Mouse (Mus musculus) right cerebral cortex, postnatal 14 days (tissue): Measurements from ENCODE around the gene Scube3.

Experiments
- DNase-seq: peaks from one replicate; pipeline ENCODE4 v3.0.0; 2022

Scube3 gene

DNA sequence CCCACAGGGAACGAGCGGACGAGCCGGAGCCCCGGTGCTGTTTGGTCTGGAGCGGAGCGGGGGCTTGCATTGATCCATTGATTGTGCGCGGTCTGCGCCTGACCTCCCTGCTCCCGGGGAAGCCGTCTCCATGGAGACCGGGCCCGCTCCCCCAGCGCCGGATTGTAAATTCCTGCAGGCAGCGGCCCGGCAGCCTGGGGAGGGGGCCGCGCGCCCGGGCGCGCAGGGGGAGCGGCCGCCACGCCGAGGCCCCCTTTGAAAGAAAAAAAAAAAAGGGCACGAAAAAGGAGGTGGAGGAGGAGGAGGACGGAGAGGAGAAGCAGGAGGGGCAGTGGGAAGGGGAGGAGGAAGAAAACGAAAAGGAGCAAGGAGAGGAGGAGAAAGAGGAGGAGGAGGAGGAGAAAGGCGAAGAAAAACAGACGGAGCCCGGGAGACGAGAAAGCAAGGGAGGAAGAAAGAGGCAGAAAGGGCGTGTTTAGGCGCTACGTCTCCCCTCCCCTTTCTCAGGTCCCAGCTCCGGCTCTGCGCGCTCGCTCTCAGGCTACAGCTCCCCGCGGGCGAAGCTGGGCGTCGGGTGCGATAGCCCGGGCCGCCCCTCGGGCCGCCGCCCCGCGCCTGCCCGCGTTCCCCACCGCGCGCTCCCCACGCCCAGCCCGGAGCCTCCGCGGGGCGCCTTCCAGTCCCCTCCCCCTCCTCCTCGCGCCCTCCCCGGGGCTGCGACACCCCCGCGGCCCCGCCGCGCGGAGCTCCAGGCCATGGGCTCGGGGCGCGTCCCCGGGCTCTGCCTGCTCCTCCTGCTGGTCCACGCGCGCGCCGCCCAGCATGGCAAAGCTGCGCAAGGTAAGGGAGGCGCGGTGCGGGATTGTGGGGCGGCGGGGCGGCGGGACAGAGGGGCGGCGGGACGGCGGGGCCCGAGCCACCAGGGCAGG is at the start of gene Scube3:
TSS of gene Scube3 (plus strand) at position 371 of the 929 bp plus-strand sequence.
- DNase-seq = no peak

DNA sequence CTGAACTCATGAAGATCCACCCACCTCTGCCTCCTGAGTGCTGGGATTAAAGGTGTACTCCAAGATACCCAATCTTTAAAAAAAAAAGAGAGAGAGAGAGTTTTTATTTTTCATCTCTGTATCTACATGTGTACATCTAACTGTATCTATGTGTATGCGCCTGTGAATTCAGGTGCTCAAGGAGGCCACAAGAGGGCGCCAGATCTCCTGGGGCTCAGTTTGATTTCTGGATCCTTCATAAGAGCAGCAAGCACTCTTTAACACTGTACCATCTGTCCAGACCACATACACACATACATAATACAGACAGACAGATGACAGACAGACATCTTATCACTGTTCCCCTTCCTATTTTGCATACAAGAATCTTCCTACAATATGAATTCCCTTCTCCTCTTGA is 49.6 kb upstream of the Scube3 start:
- no peak for DNase-seq

DNA sequence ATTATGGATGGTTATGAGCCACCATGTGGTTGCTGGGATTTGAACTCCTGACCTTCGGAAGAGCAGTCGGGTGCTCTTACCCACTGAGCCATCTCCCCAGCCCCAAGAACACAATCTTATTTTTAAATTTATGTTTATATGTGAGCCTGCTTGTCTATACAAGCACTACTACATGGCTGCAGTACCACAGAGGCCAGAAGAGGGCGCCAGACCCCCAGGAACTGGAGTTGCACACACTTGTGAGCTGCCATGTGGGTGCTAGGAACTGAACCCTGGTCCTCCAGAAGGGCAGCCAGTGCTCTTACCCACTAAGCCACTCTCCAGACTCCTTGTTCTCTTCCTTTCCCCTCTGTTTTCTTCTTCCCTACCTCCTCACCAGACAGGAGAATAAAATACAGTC is 48.1 kb upstream of the Scube3 start:
- no peak for DNase-seq

DNA sequence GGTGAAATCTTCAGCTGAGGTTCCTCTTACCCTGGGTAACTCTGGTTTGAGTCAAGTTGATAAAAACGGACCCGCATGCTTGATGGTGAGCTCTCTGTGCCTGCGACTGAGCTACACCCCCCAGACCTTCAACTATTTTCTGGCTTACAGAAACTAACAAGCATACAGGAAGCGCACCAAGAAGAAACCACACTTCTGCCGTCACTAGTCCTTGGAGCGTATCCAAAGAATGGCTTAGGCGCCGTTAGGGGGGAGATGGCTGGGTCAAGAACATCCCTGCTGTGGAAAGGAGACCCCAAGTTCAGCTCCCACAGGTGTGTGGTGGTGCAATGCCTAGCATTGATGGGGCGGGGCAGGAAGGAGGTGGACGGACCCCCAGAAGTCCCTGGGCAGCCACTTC is 45.5 kb upstream of the Scube3 start:
- no peak for DNase-seq

DNA sequence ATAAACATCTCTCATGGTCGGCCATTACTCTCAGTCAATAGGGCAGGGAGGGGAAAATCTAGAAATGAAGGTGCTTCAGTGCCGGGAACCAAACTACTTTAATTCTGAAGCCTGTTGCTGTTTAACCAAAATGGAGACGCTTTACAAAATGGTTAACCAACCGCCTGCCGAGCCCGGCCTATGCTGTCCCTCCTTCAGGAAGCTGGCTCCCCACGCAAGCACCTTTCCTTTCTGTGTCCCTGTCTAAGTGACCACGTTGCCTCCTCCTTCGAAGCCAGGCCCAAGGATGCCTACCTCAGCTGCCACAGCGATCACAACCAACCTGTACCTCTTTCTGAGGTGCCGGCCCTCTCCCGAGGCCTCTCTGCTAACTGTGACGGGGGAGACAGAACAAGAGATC is 44.6 kb upstream of the Scube3 start:
- DNase-seq = no peak

DNA sequence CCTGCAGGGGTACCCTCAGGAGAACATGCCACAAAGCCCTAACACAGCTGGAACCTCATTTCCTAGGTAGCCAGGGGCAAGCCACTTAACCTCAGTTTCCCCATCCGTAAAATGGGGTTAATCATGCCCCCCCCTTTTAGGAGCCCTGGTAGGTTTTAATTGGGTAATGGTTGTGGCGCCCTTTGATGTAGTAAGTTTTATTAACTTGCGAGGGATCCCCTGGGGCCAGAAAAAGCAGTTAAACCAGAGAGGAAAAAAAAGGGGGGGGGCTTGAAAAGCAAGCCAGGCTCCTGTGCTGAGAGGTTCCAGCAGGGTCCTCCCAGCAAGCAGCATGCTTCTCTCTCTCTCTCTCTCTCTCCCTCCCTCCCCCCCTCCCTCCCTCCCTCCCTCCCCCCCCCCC is 42.9 kb upstream of the Scube3 start:
- no peak for DNase-seq

DNA sequence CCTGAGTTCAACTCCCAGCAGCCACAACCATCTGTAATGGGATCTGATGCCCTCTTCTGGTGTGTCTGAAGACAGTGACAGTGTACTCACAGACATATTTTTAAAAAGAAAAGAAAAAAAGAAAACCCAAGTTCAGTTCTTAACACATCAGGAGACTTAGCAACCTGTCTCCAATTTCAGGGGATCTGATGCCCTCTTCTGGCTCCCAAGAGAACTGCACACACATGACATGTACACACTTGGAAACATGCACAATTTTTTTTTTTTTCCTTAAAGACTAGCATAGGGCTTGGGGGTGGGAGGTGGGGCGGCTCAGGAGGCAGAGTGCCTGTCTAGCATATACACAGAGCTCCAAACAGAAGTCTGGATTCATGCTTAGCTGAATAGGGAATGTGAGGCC is 41.3 kb upstream of the Scube3 start:
- DNase-seq = no peak

DNA sequence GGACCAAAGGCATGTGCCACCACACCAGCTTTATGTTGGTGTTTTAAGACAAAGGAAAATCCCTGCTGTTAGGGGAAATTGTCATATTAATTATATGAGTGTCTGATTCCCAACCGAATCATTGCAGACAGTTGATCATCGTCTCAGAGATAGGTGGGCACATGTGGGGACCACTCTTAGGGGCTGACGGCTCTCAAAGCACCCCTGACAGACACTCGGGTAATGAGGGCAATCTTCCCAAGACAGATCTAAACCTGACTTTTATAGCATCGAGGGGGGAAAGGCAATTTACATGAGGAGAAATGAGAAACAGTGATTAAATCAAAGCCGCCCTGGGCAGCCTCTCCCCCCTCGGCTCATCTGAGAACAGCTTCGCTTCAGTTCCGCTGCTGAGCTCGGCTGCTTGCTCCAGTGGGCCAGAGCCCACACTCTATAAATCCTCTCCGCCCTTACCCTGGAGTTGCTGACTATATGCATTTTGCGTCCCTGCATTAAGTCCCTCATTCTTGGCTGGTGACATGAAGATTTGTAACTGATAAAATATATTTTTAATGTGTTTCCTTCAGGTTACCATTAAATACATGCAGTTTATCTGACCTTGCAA is 40.6 kb upstream of the Scube3 start:
- no peak for DNase-seq

DNA sequence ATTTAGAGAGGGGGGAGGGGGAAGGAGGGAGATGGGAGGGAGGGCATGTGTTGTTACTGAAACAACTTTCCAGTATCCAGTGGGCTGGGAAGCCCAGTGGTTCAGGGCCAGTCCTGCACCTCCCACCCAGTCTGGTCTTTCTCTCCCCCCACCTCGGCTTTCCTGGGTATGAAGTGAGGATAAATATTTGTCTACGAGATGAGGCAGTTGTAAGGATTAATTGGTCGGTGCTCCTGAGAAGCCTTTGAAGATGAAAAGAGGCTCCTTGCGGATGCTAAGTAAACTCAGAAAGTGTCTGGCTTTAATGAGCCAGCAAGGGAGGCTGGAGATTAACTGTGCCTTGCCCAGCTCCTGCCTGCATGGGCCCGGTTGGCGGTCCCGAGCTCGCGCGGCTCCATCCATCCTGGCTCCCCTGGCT is 40.0 kb upstream of the Scube3 start:
- no peak for DNase-seq

DNA sequence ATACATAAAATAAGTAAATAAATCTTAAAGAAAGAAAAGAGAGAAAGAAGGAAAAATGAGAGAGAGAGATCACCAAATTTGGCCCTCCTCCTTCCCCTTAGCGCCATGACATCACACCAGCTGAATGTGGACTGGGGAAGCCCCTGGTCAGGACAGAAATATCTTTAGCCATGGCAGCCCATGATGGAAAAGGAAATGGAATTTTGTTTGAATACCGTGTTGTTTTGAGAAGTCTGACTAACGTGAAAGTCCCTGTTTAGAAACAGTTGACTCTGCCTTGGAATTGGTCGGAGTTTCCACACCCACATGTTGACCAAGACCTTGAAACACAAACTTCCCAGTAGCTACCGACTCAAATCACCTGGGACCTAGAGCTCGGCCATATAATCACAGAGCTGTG is 37.5 kb upstream of the Scube3 start:
- DNase-seq = no peak

DNA sequence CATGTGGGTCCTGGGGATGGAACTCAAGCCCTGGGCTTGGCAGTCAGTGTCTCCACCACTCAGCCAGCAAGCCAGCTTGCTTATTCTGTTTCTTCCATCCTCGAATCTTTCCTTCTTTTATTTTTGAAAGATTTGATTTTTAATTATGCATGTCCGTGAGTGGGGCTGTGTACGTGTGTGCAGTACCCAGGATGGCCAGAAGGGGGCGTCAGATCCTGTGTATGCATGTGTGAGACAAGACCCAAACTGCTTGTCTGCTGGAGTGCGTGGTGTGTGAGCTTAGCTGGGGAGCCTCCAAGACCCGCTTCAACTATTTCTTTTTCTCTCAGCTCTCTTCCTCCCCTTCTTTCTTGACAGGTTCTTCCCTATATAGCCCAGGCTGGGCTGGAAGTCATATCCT is 35.6 kb upstream of the Scube3 start:
- peak; percentile 21 for DNase-seq

DNA sequence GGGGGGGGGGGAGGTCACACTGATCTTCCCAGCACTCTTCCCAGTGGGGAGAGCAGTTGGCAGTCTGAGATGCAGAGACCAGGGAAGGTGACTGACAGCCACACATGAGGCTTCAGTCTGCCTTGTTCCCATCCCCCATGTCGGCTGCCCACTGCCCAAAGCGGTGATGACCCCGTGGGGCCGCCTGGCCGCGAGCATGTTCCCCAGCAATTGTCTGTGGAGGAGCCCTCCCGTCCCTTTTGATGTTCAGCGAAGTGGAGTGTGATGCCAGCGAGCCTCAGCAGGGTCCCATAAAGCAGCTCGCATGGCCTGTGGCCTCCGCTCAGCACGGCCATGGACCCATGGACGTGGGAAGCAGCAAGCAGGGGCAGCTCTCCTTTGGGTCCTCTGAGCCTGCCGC is 34.7 kb upstream of the Scube3 start:
- no peak for DNase-seq

DNA sequence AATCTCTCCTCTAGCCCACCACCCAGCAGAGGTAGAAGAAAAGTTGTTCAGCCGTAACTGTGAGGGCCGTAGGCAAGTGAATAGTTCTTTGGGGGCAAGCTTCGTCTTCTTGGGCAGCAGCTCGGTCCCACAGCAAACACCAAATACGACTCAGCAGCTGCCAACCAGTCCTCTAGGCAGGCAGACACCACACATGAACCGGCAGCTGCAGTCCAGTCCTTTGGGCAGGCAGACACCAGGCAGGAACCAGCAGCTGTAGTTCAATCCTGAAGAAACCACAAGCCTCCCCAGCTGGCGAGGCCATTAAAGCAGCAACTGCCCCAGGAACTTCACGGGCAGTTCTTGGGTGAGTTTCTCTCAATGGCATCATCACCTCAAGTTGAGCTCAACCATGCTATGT is 29.7 kb upstream of the Scube3 start:
- DNase-seq = no peak

DNA sequence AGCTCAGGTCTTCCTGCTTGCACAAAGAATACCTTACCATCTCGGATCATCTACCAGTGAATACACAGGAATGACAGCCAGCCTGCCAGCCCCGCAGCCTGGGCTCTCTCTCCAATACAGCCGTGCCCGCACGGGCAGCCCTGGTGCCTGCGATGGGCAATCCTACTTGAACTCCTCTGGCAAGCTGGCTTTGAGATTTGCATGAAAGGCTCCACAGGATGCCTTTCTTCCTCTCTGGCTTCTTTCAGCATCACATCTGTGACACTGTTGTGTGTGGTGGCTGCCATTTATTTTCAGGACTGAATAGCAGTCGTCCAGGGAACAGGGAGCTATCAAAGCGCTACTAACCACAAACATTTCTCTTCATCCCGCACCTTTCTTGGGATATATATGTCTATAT is 25.6 kb upstream of the Scube3 start:
- no peak for DNase-seq

DNA sequence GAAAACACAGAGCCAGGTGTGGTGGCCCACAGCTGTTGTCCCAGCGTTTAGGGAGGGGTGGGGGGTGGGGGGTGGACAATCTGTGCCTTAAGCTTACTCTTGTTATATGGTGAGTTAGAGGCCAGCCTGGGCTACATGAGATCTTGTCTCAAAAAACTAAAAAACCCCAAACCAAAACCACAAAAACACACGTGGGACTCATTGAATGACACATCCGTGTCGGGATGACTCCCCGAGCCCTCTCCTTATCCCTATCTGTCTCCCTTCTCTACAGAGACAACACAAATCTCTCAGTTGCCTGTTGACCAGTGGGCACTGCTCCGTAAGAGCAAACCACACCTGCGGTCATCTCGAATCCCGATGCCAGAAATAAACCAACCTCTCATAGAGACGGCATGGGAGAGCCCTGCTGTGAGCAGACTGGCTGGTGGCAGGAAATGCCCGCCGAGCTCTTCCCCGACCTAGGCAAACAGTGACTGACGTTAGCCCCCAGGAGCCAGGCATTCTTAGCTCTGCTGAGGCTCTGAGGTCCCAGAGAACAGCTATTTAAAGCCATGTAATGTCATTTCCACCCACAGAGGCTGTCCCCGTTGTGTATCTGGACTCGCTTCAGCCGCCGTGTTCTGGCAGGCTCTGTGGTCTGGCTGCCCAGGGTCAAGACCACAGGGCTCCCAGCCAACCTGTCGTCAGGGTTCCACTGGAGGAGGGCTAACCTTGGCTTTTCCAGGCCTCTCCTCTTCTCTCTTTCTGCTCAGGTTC is 24.3 kb upstream of the Scube3 start:
- no peak for DNase-seq

DNA sequence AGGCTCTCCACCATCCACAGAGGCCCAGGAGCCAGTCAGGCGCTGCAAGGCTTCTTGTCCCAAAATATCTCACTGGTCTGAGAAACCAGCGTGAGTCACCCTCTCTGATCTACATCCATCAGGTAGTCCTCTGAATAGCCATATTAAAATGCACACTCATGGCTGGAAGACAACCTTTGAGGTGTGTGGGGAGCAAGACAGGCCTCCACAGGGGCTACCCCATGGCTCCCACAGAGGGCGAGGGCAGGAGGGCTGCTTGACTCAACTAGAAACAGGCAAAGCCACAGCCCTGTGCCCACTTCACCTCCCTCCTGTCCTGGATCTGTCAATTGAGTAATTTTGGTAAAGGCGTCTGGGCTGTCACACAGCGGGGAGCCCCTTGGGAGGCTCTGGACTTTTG is 21.5 kb upstream of the Scube3 start:
- DNase-seq = no peak

DNA sequence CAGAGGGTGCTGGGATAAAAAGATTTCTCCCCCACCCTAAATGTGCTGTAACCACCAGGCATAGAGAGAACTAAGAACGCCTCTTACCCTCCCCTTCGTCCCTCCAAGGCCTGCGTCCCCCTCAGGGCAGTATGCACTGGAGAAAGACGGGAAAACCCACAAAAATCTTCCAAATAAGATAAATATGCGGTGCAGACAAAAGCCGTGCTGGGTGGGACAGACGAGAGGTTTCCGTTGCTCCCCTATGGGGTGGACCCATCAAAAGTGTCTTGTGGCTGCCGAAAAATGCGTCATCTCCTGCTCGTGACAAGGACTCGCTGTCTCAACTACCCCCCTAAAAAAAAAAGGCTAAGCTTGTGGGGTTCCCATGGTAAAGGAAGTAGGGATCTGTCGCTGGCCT is 19.0 kb upstream of the Scube3 start:
- DNase-seq = no peak

DNA sequence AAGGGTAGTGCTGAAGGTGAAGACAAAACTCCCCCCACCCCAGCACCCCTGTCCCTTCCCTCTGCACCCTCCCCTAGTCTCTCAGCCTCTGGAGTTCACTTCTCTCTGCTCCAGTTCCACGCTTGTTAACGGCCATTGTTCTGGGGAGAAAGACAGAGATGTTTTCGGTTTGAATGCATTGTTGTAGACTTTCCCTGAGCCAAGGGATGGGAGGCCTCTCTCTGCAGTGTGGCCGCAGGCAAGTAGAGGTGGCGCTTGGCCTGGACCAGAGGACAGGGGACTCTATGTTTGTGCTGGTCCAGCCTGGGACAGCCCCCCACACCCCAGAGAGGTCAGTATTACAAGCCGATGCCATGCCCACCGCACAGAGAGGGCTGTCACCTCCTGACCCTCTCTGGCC is 18.3 kb upstream of the Scube3 start:
- no peak for DNase-seq

DNA sequence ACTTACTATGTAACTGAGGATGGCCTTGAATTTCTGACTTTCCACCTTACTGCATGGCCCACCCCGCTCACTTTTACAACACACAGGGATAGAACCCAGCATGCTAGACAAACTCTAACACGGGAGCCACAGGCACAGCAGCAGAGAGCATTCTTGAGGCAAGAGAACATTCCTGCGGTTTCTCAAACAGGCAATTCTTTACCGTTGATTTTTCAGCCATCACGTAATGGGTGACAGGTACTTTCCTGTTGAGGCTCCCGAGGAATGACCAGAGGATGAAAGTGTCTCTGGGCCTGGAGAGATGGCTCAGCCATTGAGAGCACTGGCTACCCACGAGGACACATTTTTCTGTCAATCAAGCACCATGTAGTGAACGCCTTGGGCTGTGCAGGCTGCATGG is 17.6 kb upstream of the Scube3 start:
- DNase-seq = no peak

DNA sequence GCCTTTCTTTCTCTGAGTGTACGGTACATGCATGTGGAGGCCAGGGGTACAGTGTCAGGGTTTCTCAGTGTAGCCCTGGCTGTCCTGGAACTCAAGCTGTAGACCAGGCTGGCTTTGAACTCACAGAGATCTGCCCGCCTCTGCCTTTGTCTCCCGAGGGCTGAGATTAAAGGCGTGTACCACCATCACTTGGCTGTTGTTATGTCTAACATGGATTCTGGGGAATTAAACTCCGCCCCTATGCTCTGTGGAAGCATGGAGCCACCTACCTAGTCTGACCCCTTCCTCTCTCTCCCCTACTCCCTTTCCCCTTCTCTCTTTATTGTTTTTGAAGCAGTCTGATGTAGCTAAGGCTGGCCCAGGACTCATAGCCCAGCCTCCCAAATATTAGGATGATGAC is 12.1 kb upstream of the Scube3 start:
- no peak for DNase-seq

DNA sequence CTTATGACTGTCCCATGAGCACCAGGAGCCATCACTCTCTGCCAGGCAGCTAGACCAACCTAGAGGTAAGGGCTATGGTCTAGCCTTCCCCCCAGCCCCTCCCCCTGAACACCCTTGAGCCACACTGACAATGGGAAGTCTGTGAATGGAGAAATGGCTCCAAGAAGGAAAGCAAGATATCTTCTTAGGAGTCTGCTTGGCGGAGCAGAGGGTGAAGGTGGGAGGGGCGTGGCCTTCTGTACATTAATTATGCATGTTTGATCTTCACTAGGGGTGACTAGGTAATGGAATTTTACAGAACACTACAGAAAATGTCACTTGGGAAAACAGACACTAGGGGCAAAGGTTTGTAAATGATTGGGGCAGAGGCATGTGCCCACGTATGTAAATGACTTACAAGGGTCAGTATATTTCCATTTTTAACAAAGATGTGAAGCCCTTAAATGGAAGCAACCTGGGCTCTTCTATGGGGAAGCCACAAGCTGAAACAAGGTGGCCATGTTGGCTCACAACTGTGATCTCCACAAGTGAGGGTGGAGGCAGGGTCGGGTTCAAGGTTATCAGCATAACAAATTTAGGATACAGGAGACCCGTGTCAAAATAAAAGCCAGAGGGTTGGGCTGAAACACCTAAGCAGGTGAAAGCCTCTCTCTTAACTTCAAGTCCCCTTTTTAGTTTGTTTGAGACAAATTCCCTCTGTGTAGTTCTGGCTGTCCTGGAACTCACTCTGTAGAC is 11.4 kb upstream of the Scube3 start:
- DNase-seq = no peak

DNA sequence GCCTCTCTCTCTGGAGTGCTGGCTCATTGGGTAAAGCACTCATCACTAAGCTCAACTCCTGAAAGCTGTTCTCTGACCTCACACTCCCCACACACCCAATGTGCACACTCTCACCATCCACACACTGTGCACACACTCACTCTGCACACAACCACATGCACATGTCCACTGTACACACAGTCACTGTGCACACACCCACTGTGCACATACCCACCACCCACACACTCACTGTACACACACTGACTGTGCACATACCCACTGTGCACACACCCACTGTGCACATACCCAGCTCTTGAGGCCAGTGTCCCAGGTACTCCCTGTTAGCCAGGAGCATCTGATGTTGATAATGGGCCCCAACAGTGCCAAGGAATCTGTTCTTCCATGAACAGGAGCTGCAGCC is 10.8 kb upstream of the Scube3 start:
- no peak for DNase-seq

DNA sequence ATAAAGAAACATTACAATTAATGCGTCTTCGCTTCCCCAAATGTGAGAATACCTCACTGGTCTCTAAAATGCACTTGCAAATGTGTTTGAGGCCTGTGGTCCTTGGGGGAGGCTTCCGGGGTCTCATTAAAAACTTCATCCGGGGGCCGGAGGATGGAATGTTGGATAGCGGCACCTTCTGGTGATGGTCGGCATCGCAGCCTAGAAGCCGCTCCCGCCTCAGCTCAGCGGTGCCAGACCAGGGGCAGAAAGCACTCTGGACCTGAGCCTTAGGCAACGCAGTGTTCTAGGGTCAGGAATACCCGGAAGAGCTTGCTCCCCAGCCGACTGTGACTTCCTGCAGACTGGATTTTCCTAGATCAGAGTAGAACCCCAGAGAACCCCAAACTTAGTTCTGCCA is 8.7 kb upstream of the Scube3 start:
- peak; percentile 61 for DNase-seq
